Mouse (Mus musculus) MEL (cell line): ENCODE results near the gene Vps33a. TPM values are rescaled to one million over a fixed set of nuclear protein-coding genes. Genes with fewer than 3 reads are reported as not detected.

Source experiments
- DNase-seq: peaks from one replicate; pipeline ENCODE4 v3.0.0; 2011; ENCODE audit warnings: low read depth, low spot score
- H3K27ac ChIP-seq: 2 replicates; pipeline ENCODE4 v1.5.1; 2012; ENCODE audit warnings: low read depth, mild to moderate bottlenecking, control low read depth, low read length, moderate library complexity; ENCODE audit not compliant: control insufficient read depth
- H3K27me3 ChIP-seq, 2 experiments: fragments of 150-350 bp in 1 of 2; sonication (generic) in 1 of 2; 2 replicates each; pipeline ENCODE4 v1.6.1; 2012; ENCODE audit warnings: low read length in 2 of 2, mild to moderate bottlenecking in 2 of 2, improper control_type of control experiment in 1 of 2, moderate library complexity in 1 of 2; ENCODE audit not compliant: insufficient read depth in 2 of 2, control insufficient read depth in 1 of 2
- H3K36me3 ChIP-seq, 2 experiments: 2 replicates each; pipeline ENCODE4 v1.6.1; 2012 to 2014; ENCODE audit warnings: low read length in 2 of 2, improper control_type of control experiment in 1 of 2, inconsistent platforms in 1 of 2, mild to moderate bottlenecking in 1 of 2; ENCODE audit not compliant: insufficient read depth in 2 of 2, control insufficient read depth in 1 of 2
- H3K4me1 ChIP-seq, 2 experiments: fragments of 150-350 bp in 1 of 2; sonication (generic) in 1 of 2; 2 replicates each; pipeline ENCODE4 v1.6.1; 2012; ENCODE audit warnings: low read length in 2 of 2, improper control_type of control experiment in 1 of 2, mild to moderate bottlenecking in 1 of 2; ENCODE audit not compliant: insufficient read depth in 2 of 2, control insufficient read depth in 1 of 2
- H3K4me3 ChIP-seq, 2 experiments: fragments of 150-350 bp in 1 of 2; sonication (generic) in 1 of 2; 2 replicates each; pipeline ENCODE4 v1.5.1; 2012; ENCODE audit warnings: low read depth in 2 of 2, low read length in 2 of 2, mild to moderate bottlenecking in 2 of 2, moderate library complexity in 2 of 2, control low read depth in 1 of 2, improper control_type of control experiment in 1 of 2; ENCODE audit not compliant: control insufficient read depth in 1 of 2, insufficient read depth in 1 of 2
- H3K79me2 ChIP-seq: 2 replicates; pipeline ENCODE4 v1.6.1; 2012; ENCODE audit warnings: mild to moderate bottlenecking, low read length, moderate library complexity; ENCODE audit not compliant: control insufficient read depth, poor library complexity, insufficient read depth
- H3K9ac ChIP-seq: 2 replicates; pipeline ENCODE4 v1.6.1; 2012; ENCODE audit warnings: low read depth, mild to moderate bottlenecking, control low read depth, low read length, moderate library complexity; ENCODE audit not compliant: control insufficient read depth, poor library complexity, severe bottlenecking
- H3K9me3 ChIP-seq: fragments of 150-350 bp; sonication (generic); replicated peaks from 2 replicates; pipeline ENCODE4 v1.6.1; 2012; ENCODE audit warnings: mild to moderate bottlenecking, low read length, improper control_type of control experiment, moderate library complexity; ENCODE audit not compliant: insufficient read depth
- BHLHE40 ChIP-seq: IDR thresholded peaks from 2 replicates; pipeline ENCODE4 v1.6.1; 2012; ENCODE audit warnings: low read depth, mild to moderate bottlenecking, inconsistent platforms, low read length, improper control_type of control experiment, borderline replicate concordance
- GATA1 ChIP-seq: IDR thresholded peaks from 2 replicates; pipeline ENCODE4 v1.6.1; 2011; ENCODE audit warnings: low read depth, low read length, improper control_type of control experiment
- POLR2AphosphoS2 ChIP-seq: IDR thresholded peaks from 2 replicates; pipeline ENCODE4 v1.6.1; 2011; ENCODE audit warnings: low read length, improper control_type of control experiment
- RAD21 ChIP-seq: IDR thresholded peaks from 2 replicates; pipeline ENCODE4 v1.6.1; 2011; ENCODE audit warnings: mild to moderate bottlenecking, low read depth, low read length, improper control_type of control experiment
- ZC3H11A ChIP-seq: IDR thresholded peaks from 2 replicates; pipeline ENCODE4 v1.6.1; 2012; ENCODE audit warnings: low read depth, mild to moderate bottlenecking, inconsistent platforms, low read length, improper control_type of control experiment
- ZMIZ1 ChIP-seq: IDR thresholded peaks from 2 replicates; pipeline ENCODE4 v1.6.1; 2012; ENCODE audit warnings: low read depth, mild to moderate bottlenecking, inconsistent platforms, low read length, improper control_type of control experiment, moderate library complexity
- ZNF384 ChIP-seq: IDR thresholded peaks from 2 replicates; pipeline ENCODE4 v1.6.1; 2012; ENCODE audit warnings: low read depth, mild to moderate bottlenecking, inconsistent platforms, low read length, improper control_type of control experiment
- polyA plus RNA-seq, 2 experiments: library from polyadenylated mRNA; stranded (reverse) in 1 of 2; unstranded in 1 of 2; fragments of >175 nt in 1 of 2; fragments of >200 nt in 1 of 2; gene quantifications; 2 replicates each; pipeline versions ENCODE4 v1.2.1 to v1.2.4; 2012; ENCODE audit warnings: low replicate concordance in 2 of 2, low read depth in 1 of 2; ENCODE audit not compliant: insufficient read length in 2 of 2, insufficient read depth in 1 of 2, missing spikeins in 1 of 2
- total RNA-seq: library from RNA; depleted of rRNA; stranded (reverse); fragments of 300-350 nt; gene quantifications from 2 replicates; pipeline ENCODE4 v1.2.3, GENCODE M21; 2012; rRNA removed

Vps33a gene
- total and polyA plus RNA-seq, 3 experiments, result 21.4 to 23.9 TPM; not detected in 1

- Histone ChIP-seq H3K27ac (no peak overlapping the region), H3K9ac (no peak overlapping the region), H3K4me1 (no peaks in the 10 kb centered on the region; a peak in 1 of 4 replicates), H3K36me3 (no peaks in the 10 kb centered on the region), H3K4me3 (no peak overlapping the region)
- no peak for TF ChIP-seq RAD21
- TF ChIP-seq BHLHE40, result no peak
- TF ChIP-seq ZNF384, result 0 out of 2 replicates have a peak, but pooled peaks have one; percentile 18
- TF ChIP-seq GATA1, result no peak
- no peak for TF ChIP-seq POLR2AphosphoS2
- no peak for TF ChIP-seq ZC3H11A
- TF ChIP-seq ZMIZ1, result no peak
- TF ChIP-seq, all 39 proteins: peak for 1
- H3K79me2 ChIP-seq, result no peaks in the 10 kb centered on the region
- peak; percentile 30 for DNase-seq
- H3K27me3 ChIP-seq, result peaks cover 0 to 3% of the 10 kb centered on the region in 2 experiments; a peak in 3 of 4 replicates
- H3K9me3 ChIP-seq, result no peaks in the 10 kb centered on the region
Measured at GRCm38 (mm10) chr5:123487659-123488395, 85.0 kb downstream of the Vps33a start.

Other genes starting within 250 kb of the Vps33a start
- gene Bcl7a, start 229.2 kb downstream of the Vps33a start, total RNA-seq, result 3.1 and 3.5 TPM in 2 replicates
- gene Bcl7a, start 229.2 kb downstream of the Vps33a start, polyA plus RNA-seq, result 10 to 100 TPM in 1 of 2 experiments, not detected in 1; 11.0 TPM
- gene Mlxip, start 178.2 kb downstream of the Vps33a start, total RNA-seq, result 5.2 and 5.7 TPM in 2 replicates
- 10 to 100 TPM in 1 of 2 experiments, not detected in 1; 21.9 TPM for gene Mlxip, start 178.2 kb downstream of the Vps33a start, polyA plus RNA-seq
- not detected in 2 replicates for gene Lrrc43, start 83.7 kb downstream of the Vps33a start, total RNA-seq
- gene Lrrc43, start 83.7 kb downstream of the Vps33a start, polyA plus RNA-seq, result not detected
- not detected in 2 replicates for gene Il31, start 83.5 kb downstream of the Vps33a start, total RNA-seq
- gene Il31, start 83.5 kb downstream of the Vps33a start, polyA plus RNA-seq, result not detected
- gene B3gnt4, start 62.6 kb downstream of the Vps33a start, total RNA-seq, result 0.23 and 0.39 TPM in 2 replicates
- under 1 TPM in 1 of 2 experiments, not detected in 1; 0.25 TPM for gene B3gnt4, start 62.6 kb downstream of the Vps33a start, polyA plus RNA-seq
- gene Diablo, start 48.9 kb downstream of the Vps33a start, total RNA-seq, result 46.8 and 48.9 TPM in 2 replicates
- 10 to 100 TPM in 1 of 2 experiments, not detected in 1; 70.8 TPM for gene Diablo, start 48.9 kb downstream of the Vps33a start, polyA plus RNA-seq
- gene Gm49027, start 47.5 kb downstream of the Vps33a start, total RNA-seq, result 0.54 TPM in 1 of 2 replicates, not detected in the other
- gene Gm49027, start 47.5 kb downstream of the Vps33a start, polyA plus RNA-seq, result under 1 TPM in 1 of 2 experiments, not detected in 1; 0.53 TPM
- 13.3 and 16.2 TPM in 2 replicates for gene Clip1, start 111.6 kb upstream of the Vps33a start, total RNA-seq
- 10 to 100 TPM in 1 of 2 experiments, not detected in 1; 23.0 TPM for gene Clip1, start 111.6 kb upstream of the Vps33a start, polyA plus RNA-seq
- 17.2 and 18.4 TPM in 2 replicates for gene Zcchc8, start 148.1 kb upstream of the Vps33a start, total RNA-seq
- gene Zcchc8, start 148.1 kb upstream of the Vps33a start, polyA plus RNA-seq, result 10 to 100 TPM in 1 of 2 experiments, not detected in 1; 57.4 TPM
- 55.2 and 56.9 TPM in 2 replicates for gene Rsrc2, start 176.4 kb upstream of the Vps33a start, total RNA-seq
- gene Rsrc2, start 176.4 kb upstream of the Vps33a start, polyA plus RNA-seq, result 10 to 100 TPM in 1 of 2 experiments, not detected in 1; 82.9 TPM
- gene Kntc1, start 176.7 kb upstream of the Vps33a start, total RNA-seq, result 27.0 and 28.5 TPM in 2 replicates
- gene Kntc1, start 176.7 kb upstream of the Vps33a start, polyA plus RNA-seq, result 10 to 100 TPM in 1 of 2 experiments, not detected in 1; 29.7 TPM